Comparison of ENCODE assay signal across 15 mouse cellular contexts in the genomic region with DNA sequence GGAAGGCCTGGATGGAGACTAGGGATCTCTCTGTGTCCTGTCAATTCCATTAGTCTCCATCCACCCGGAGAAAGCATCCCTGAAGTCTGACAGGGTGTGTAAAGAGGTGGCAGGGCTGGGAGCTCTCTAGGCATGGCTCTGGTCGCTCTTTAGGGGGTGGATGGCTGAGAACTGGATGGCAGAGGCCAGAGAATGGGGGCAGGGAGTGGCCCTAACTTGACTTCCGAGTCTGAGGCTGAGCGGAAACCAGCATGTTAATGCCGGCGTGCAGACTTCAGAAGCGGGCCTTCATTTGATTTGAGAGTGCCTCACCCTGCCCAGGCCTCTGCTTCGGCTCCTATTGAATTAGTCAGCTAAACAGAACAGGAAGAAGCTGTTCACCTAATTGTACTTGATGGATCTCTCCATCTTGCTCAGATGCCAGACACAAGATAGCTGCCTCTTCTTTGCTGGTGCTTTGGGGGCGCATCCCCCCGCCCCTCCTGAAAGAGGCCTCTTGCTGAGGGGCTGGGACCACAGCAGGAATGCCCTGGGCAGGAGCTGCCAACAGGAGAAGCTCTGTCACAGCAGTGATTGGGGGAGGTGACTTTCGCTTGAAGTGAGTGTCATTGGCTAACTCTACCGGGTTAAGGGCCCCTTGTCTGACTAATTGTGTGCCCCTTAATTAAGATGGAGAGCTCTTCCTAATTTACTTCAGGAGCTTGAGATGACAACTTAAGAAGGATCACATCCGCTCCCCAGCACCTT.
DNase-seq lines count a peak whose midpoint lies in the region; ATAC-seq lines count a peak whose summit lies in the region.
"Had no signal": no experiment of that assay in that cellular context is flagged by ENCODE, and none has a peak within 500 bp of the region (broad histone marks: within the 10 kb centered on the region; RNA-seq: fewer than 3 reads in every experiment).

No protein-coding gene starts in this region.

- ATAC-seq in hindbrain, embryonic 12.5 days (ENCODE audit: low FRiP score): no peak
- ATAC-seq in embryonic facial prominence, embryonic 14.5 days (ENCODE audit: low read depth): peak; percentile 47; the same call in 1 of the 2 replicates
- ATAC-seq: inflammation-experienced regulatory T-cells, adult 6 months; midbrain, embryonic 16.5 days had no signal

- H3K27ac ChIP-seq in hindbrain, embryonic 10.5 days: peak overlapping the region; percentile 35; the same call in 1 of the 2 replicates
- no peak overlapping the region for H3K27ac ChIP-seq in hindbrain, embryonic 12.5 days
- no peak overlapping the region for H3K27ac ChIP-seq in embryonic facial prominence, embryonic 14.5 days (replicated peaks; ENCODE audit: low read depth, low read length)
- H3K27ac ChIP-seq: liver, embryonic 14.5 days had no signal

- no peak for DNase-seq in hindbrain, embryonic 10.5 days (ENCODE audit: low spot score)
- DNase-seq in WW6 (ENCODE audit: low read depth, low spot score): peak; percentile 16
- peak; percentile 25 for DNase-seq in embryonic facial prominence, embryonic 14.5 days (ENCODE audit: low spot score)
- DNase-seq in retina, embryonic 14.5 days (ENCODE audit: low spot score): peak; percentile 61
- no peak for DNase-seq in adrenal gland, adult 2 months
- DNase-seq in lung, postnatal 10 days: no peak
- DNase-seq in B cell, adult 2 months: no peak
- DNase-seq: adrenal gland, postnatal 36 days; cerebellum, adult 11 months; kidney, postnatal 14 days; lung, postnatal 36 days had no signal

- H3K9ac ChIP-seq in hindbrain, embryonic 12.5 days: no peak overlapping the region
- H3K9ac ChIP-seq in embryonic facial prominence, embryonic 14.5 days (ENCODE audit: low read depth, low read length): no peak overlapping the region
- H3K9ac ChIP-seq: liver, embryonic 14.5 days had no signal

- H3K4me1 ChIP-seq in hindbrain, embryonic 10.5 days (replicated peaks): peaks cover 15% of the 10 kb centered on the region
- H3K4me1 ChIP-seq in hindbrain, embryonic 12.5 days: peaks cover 7% of the 10 kb centered on the region
- peaks cover 3% of the 10 kb centered on the region for H3K4me1 ChIP-seq in embryonic facial prominence, embryonic 14.5 days (ENCODE audit: control insufficient read depth, insufficient read depth, low read length)

- H3K27me3 ChIP-seq in hindbrain, embryonic 10.5 days (ENCODE audit: insufficient read depth, poor library complexity, severe bottlenecking): peaks cover 6% of the 10 kb centered on the region; the same call in 1 of the 2 replicates
- H3K27me3 ChIP-seq in hindbrain, embryonic 12.5 days: peaks cover 2% of the 10 kb centered on the region; the same call in 1 of the 2 replicates
- no peaks in the 10 kb centered on the region for H3K27me3 ChIP-seq in embryonic facial prominence, embryonic 14.5 days (replicated peaks; ENCODE audit: control insufficient read depth, insufficient read depth, low read length)

- 37% methylated on average over 13 of the region's 13 CpGs for WGBS in hindbrain, embryonic 10.5 days
- 35% methylated on average over 13 of the region's 13 CpGs for WGBS in hindbrain, embryonic 12.5 days
- 30% methylated on average over 13 of the region's 13 CpGs for WGBS in embryonic facial prominence, embryonic 14.5 days

- H3K4me2 ChIP-seq in hindbrain, embryonic 12.5 days (replicated peaks): no peak overlapping the region
- no peak overlapping the region for H3K4me2 ChIP-seq in embryonic facial prominence, embryonic 14.5 days (ENCODE audit: low read depth, low read length)

- no peaks in the 10 kb centered on the region for H3K36me3 ChIP-seq in hindbrain, embryonic 10.5 days
- no peaks in the 10 kb centered on the region for H3K36me3 ChIP-seq in hindbrain, embryonic 12.5 days
- H3K36me3 ChIP-seq in embryonic facial prominence, embryonic 14.5 days (ENCODE audit: control insufficient read depth, insufficient read depth, low read length): no peaks in the 10 kb centered on the region

- H3K4me3 ChIP-seq in hindbrain, embryonic 10.5 days: no peak overlapping the region
- H3K4me3 ChIP-seq in hindbrain, embryonic 12.5 days: no peak overlapping the region
- H3K4me3 ChIP-seq in embryonic facial prominence, embryonic 14.5 days (ENCODE audit: low read depth, low read length): no peak overlapping the region

- H3K9me3 ChIP-seq in hindbrain, embryonic 10.5 days: no peaks in the 10 kb centered on the region
- no peaks in the 10 kb centered on the region for H3K9me3 ChIP-seq in hindbrain, embryonic 12.5 days (replicated peaks)
- H3K9me3 ChIP-seq in embryonic facial prominence, embryonic 14.5 days (ENCODE audit: control insufficient read depth, low read length): no peaks in the 10 kb centered on the region

Comparison
In these comparisons a context has a peak if more than half of its experiments do, and no peak if none do; other contexts are left out.
1. DNase-seq: peak in WW6 (single experiment), embryonic facial prominence, embryonic 14.5 days (single experiment) and retina, embryonic 14.5 days (single experiment); none in hindbrain, embryonic 10.5 days (single experiment), adrenal gland, adult 2 months (single experiment), lung, postnatal 10 days (single experiment) and B cell, adult 2 months (0 of 2).